Mouse (Mus musculus) left cerebral cortex, postnatal 36 days (tissue): ENCODE results near the gene Olfr10. TPM values are rescaled to one million over a fixed set of nuclear protein-coding genes. Genes with fewer than 3 reads are reported as not detected.
"Not testable (repeated sequence)": the region's sequence is repeated elsewhere in the genome, so short reads cannot be mapped to it uniquely, and the experiment has no call there.

Source experiments
- DNase-seq, 2 experiments: peaks; one replicate each; pipeline ENCODE4 v3.0.0; 2021 to 2022; ENCODE audit warnings: low spot score in 2 of 2, mixed read lengths in 1 of 2
- intact Hi-C: fragments of 180-260 bp; cut with DNase I; formaldehyde crosslinking; loops from one replicate; pipeline ENCODE4 v1.15.1; 2025
- total RNA-seq, 2 experiments: library from RNA; stranded (reverse); gene quantifications; 2 replicates each; pipeline ENCODE4 v1.2.3; 2021

Gene Olfr10
- not detected for total RNA-seq

DNA sequence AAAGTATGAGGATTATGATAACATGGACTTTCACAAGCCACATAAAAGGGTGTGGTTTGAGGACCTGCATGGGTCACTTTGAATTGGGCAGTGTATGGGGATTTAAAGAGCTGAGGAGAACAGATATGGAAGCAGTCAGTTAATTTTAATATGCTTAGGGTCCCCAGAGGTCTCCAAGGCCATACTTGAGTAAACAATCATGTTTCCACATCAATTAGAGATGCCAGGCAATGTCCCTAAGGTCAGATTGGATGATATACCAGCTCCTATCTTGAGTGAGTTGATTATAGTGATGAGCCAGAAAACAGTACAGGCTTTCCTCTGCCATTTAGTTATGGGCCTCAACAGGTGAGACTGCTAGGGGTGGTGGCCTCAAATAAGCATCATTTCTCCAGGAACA lies at the start of gene Olfr10:
Gene Olfr10, plus strand, starts transcription at position 301 of the 400 bp plus-strand sequence.
- intact Hi-C loops = no loop called here
- no peak for DNase-seq

DNA sequence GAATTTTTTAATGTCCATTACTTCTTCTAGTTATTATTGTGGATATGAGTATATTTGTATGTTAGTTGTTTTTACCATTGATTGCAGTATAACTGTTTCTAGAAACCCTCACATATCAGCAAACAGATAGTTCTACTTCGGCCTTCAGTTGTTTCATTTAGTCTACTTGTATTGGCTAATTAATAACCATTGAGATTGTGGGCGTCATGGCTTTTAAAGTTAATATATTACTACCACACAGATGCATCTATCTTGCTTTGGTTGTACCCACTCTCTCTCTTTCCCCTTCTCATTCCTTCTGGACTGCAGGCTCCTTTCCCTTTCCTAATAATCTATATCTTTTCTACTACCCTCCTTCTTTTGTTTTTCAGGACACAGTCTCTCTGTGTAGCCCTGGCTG lies 45.2 kb upstream of the Olfr10 start:
- DNase-seq = no peak

DNA sequence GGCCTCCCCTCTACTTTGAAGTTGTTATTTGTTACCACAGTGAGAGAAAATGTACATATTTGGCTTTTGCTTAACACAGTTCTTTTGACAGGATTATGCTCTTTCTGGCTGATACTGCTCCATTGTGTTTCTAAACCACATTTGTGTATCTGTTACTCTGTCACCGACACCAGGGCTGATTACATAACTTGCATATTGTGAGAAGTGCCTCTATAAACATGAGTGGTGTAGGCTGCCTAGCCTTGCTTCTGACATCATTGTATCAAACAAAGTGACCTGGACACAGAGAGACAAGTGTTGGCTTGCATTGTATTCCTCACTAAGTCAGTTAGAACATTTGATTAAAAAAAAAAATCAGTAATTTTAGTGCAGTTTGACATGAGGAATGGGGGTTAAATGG lies 44.7 kb upstream of the Olfr10 start:
- DNase-seq = no peak
- intact Hi-C loops = no loop called here

More for the DNA sequence above, 45.2 kb upstream of the Olfr10 start:
- intact Hi-C loops = no loop called here

DNA sequence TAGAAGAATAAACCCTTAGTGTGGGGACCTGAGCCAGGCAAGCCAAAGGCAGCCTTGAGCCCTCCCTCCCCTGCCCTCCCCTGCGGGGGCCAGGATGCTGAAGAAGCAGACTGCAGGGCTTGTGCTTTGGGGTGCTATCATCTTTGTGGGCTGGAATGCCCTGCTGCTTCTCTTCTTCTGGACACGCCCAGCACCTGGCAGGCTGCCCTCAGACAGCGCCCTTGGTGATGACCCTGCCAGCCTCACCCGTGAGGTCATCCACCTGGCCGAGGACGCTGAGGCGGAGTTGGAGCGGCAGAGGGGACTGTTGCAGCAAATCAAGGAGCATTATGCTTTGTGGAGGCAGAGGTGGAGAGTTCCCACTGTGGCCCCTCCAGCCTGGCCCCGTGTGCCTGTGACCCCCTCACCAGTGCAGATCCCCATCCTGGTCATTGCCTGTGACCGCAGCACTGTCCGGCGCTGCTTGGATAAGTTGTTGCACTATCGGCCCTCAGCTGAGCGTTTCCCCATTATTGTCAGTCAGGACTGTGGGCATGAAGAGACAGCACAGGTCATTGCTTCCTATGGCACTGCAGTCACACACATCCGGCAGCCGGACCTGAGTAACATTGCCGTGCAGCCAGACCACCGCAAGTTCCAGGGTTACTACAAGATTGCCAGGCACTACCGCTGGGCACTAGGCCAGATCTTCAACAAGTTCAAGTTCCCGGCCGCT lies 43.8 kb upstream of the Olfr10 start:
- no peak for DNase-seq
- intact Hi-C loops = no loop called here

DNA sequence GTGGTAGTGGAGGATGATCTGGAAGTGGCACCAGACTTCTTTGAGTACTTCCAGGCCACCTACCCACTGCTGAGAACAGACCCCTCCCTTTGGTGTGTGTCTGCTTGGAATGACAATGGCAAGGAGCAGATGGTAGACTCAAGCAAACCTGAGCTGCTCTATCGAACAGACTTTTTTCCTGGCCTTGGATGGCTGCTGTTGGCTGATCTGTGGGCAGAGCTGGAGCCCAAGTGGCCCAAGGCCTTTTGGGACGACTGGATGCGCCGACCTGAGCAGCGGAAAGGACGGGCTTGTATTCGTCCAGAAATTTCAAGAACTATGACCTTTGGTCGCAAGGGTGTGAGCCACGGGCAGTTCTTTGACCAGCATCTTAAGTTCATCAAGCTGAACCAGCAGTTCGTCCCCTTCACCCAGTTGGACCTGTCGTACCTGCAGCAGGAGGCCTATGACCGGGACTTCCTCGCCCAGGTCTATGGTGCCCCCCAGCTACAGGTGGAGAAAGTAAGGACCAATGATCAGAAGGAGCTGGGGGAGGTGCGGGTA lies 43.2 kb upstream of the Olfr10 start:
- intact Hi-C loops = no loop called here
- DNase-seq = no peak

DNA sequence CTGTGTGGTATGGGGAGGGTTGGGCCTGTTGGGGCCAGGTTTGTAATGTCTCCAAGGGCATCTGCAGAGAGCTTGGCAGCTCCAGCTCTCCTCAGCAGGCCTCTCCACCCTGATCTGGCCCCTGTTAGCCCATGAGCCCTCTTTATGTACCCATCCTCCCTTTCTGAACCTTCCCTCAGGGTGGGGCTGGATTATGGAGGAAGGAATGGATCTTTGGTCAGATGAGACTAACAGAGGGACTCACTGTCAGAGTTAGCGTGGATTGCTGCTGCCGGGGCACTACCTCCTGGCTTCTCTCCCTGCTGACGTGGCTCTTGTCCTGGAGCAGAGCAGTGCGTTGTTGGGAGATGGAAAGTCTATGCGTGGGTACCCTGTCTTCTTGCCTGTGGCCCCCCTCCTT lies 42.3 kb upstream of the Olfr10 start:
- intact Hi-C loops = no loop called here
- no peak for DNase-seq

DNA sequence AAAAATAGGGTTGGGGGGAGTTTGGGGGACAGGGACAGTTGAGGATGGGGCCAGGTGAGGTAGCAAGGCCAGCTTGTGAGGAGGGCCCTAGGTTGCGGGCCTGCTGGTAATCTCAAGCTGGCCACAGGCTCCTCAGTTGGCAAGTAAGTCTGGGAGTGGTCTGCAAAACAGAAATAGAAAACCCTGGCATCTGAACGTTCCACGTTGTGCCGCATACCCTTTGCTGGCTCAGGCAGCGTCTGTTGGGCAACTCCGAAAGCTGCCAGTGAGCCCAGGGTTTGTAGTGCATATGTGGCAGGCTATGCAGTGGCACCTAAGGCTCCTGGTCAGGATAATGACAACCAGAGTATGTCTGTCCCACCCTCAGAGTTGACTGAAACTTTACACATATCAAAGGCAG lies 41.4 kb upstream of the Olfr10 start:
- intact Hi-C loops = no loop called here
- no peak for DNase-seq

DNA sequence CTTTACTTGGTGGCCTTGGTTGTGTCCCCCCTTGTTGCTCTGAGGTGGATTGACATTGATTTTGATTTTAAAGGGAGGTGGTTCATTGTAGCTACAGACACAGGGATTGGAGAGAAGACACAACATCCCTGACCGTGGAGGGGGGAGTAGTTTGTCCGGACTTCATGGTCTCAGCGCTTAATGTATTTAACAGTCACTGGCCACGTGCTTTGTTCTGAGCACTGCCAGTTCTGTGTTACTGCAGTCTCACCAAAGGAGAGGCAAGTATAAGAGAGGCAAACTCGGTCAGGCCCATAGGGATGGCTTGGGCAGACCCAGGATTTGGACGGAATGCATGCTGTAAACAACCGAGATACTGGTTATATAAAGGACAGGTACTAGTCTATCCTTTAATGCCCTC lies 40.5 kb upstream of the Olfr10 start:
- intact Hi-C loops = no loop called here
- DNase-seq = no peak

DNA sequence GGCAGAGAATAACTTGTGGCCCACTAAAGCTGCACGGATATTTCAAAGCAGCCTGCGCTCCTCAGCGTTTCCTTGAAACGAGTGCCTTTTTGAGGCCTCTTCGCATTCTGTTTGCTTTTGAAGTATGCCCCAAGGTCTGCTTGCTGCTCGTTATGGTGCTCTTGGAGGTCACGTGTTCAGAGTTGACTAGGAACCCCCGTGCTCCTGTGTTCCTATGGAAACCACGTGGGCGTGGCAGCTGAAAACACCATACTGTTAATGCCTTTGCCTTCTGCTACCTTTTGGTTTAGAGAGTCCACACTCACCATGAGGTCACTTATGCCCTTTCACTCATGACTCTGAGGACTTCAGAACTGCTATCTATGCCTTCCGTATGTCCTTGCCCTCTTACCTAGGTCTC lies 39.9 kb upstream of the Olfr10 start:
- intact Hi-C loops = no loop called here
- no peak for DNase-seq

DNA sequence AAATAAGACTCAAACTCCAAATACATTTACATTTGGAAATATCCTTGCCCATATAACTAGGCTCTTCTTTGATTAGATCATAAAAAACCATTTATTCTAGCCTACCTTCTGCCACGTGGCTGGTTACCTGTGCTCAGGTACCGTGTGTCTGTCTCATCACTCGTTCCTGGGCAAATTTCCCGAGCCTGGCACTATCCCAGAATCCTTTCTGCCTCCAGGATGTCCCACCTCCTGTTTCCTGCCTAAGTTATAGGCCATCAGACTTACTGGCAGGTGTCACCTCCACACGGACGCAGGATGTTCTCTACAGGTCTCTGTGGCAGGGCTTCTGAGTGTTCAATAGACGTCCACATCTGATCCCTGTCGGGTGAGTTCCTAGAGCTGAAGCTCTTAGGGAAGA lies 39.4 kb upstream of the Olfr10 start:
- no peak for DNase-seq
- intact Hi-C loops = no loop called here

DNA sequence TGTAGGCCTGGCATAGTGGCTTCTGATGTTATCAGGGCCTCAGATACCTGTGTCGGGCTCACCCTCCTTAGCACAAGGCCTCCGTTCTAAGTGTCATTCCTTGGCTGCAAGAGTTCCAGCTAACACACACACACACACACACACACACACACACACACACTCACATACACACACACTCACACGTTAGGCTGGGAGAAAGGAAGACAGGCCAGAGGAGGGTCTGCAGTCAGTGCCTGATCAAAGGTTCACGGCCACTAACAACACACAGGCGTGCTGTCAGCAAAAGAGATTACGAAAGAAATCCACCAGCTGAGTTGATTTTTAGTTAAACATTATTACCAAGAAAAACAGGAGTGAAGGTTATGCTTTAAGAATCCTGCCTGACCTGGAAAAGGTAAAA lies 37.9 kb upstream of the Olfr10 start:
- intact Hi-C loops = no loop called here
- DNase-seq = no peak

DNA sequence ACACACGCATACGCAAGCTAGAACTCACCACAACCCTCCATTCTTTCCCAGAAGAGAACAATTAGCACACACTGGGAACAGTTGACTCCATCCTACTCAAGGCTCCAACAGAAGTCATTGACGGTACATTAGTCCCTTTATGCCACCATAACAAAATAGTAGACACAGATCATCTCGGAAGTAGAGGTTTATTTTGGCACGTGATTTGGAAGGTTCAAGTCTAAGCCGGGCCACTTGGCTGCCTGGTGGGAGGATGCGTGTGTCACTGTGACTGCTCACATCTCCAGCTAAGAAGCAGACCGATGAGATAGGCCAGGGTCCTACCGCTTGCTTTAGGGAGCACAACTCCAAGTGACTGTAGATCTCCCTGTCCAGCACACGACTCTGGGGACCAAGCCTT lies 37.2 kb upstream of the Olfr10 start:
- DNase-seq = no peak
- intact Hi-C loops = no loop called here

DNA sequence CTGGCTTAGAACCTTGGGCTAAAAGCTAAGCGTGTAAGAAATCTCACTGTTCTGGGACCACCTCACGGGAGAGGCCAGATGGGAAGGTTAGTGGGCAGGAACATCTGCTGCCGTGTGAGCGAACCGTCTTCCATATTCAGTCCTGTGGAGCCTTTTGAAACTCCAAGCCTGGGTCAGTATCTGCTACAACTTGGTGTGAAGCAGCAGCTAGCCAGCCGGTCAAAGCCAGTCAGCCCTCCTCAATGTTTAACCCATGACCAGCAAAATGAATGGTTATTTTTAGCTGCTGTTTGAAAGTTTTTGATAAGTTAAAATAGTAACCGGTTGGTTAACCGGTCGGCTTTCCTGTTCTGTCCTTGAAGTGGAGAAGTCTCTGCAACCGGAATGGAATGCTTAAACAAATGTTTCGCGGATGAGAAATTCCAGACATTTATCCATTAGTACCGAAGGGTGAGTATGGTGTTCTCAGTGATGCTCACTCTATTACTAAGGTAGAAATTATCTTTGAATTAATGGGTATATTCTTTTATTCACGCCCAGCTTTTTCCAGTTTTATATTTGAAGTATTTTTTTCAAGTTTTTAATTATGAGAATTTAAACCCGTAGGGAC lies 36.5 kb upstream of the Olfr10 start:
- DNase-seq = no peak
- intact Hi-C loops = no loop called here

DNA sequence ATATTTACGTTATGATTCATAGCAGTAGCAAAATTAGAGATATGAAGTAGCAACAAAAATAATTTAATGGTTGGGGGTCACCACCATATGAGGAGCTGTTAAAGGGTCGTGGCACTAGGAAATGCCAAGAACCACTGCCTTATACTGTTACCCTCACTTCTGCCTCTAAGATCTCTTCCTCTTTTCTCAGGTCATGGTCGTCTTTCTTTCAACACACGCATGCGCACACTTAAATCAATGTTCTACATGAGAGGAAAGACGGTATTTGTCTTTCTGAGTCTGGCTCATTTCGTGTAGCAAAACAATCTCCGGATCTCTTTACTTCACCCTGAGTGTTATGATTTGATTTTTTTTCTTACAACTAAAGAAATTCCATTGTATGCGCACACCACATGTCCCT lies 34.8 kb upstream of the Olfr10 start:
- no peak for DNase-seq
- intact Hi-C loops = loop anchor here (5.0 to 10.0 kb wide), 3 partner anchors 167 to 397 kb away; partner anchors contain the start of genes Irgm1 and Olfr1381

DNA sequence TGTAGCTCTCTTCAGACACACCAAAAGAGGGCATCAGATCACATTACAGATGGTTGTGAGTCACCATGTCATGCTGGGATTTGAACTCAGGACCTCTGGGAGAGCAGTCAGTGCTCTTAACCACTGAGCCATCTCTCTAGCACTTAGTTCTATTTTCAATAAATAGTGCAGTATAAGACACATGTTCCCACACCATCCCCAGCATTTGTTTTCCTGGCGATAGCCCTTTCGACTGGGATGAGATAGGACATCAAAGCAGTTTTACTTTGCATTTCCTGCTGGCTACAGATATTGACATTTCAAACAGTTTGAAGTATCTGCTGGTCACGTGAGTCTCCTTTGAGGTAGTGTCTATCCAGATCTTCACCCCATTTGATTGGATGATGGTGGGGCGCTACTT lies 34.2 kb upstream of the Olfr10 start:
- intact Hi-C loops = loop anchor here (5.0 to 10.0 kb wide), 3 partner anchors 168 to 398 kb away; partner anchors contain the start of genes Irgm1 and Olfr1381
- DNase-seq = no peak

DNA sequence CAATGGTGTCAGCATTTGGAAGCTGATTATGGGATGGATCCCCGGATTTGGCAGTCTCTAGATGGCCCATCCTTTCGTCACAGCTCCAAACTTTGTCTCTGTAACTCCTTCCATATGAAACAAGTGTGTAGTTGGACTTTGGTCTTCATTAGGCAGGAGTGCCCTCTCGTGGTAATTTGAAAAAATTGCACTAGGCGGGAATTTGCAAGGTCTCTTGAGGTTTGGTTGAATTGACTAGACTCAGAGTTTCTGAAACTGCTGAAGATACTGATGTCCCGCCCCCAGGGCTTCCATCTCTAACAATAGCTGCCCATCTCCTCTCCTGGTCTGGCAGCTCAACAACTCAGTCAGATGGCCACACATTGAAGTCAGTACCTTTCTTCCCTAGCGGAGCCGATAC lies 33.2 kb upstream of the Olfr10 start:
- no peak for DNase-seq
- intact Hi-C loops = loop anchor here (1.0 to 10.0 kb wide), 4 partner anchors 82 to 399 kb away; partner anchors contain the start of genes Irgm1 and Olfr1381

DNA sequence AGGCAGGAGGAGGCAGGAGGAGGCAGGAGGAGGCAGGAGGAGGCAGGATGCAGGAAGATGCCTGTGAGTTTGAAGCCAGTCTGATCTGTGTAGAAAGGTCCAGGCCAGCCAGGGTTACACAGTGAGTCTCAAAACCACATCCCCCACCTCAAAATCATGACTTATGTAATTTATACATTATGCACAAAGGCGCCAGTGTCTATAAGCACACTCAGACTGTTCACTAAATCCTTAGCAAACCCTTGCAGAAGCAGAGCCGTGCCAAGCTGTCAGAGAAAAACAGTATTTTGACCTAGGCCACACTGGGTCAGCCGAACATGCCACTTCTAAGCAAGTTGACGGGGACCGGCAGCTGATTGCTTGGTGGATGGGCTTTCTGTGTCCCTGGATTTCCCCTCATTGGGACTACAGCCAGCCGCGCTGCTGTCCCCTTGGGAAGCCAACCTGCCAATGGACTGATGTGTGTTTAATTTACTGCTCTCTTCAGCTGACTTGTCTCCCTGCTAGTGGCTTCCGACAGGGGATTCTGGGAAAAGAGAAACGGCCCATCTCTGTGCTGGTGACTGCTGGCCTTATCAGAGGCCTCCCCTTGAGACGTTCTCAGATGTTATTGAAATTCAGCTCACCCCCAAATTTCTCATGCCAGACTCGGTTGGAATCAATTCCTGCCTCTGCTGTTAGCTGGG lies 30.6 kb upstream of the Olfr10 start:
- intact Hi-C loops = loop anchor here (5.0 to 10.0 kb wide), 3 partner anchors 172 to 402 kb away; partner anchors contain the start of genes Irgm1 and Olfr1381
- DNase-seq = no peak

DNA sequence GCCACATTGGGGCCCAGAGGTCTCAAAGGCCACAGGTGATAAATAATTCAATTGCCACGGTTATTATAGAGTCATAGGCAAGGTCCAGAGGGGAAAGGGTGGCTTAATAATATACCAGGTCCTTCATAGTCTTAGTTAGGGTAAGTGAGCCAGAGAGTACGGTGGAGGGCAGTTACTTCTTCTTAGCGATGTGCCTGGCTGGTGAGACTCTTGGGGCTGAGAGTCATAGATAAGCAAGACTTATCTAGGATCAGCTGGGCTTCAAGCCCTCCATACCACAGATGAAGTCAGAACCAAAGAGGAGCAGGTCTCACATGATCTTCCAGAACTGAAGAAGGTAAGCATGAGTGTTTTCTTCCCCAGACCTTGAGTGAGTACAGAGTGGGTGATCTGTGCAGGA lies 26.3 kb upstream of the Olfr10 start, which contains the start of gene Olfr1393:
Gene Olfr1393, plus strand, starts transcription at position 83 of the 400 bp plus-strand sequence.
- no peak for DNase-seq
- intact Hi-C loops = loop anchor here (10.0 kb wide), 1 partner anchor 267 kb away; the partner anchor contains the start of gene Olfr1381

DNA sequence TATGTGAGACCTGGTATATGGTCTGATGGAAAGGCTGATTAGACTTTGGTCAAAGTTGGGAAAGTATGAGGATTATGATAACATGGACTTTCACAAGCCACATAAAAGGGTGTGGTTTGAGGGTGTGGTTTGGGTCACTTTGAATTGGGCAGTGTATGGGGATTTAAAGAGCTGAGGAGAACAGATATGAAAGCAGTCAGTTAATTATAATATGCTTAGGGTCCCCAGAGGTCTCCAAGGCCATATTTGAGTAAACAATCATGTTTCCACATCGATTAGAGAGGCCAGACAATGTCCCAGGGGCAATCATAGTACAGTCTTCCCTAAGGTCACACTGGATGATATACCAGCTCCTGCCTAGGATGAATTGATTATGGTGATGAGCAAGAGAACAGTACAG lies 19.6 kb upstream of the Olfr10 start, which contains the start of gene Olfr1392:
Gene Olfr1392, plus strand, starts transcription at position 301 of the 400 bp plus-strand sequence.
- intact Hi-C loops = not testable (repeated sequence)

DNA sequence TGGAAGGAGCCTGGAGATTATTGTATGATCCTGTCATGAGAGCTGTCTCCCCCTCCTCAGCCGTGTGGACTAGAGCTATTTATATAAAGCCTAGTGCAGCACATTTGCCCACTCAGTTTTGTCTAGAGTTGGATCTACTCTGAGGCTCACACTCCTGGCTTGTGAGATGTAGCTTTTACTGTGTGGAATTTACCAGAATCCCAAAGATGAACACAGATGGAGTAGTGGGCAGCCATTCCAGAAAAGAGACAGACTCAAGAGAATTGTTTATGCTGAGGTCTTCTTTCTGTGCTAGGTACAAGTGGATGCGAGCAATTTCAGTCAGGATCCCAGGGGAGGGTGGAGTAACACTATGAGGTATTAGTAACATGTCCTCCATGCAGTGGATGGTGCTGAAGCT lies 17.3 kb upstream of the Olfr10 start:
- peak; percentile 19 to 32 for DNase-seq

More for the DNA sequence above, 19.6 kb upstream of the Olfr10 start, which contains the start of gene Olfr1392:
- not testable (repeated sequence) for DNase-seq

More for the DNA sequence above, 17.3 kb upstream of the Olfr10 start:
- intact Hi-C loops = no loop called here
